Mouse (Mus musculus) heart, postnatal 0 days (tissue): ENCODE measurements at regions not wholly inside any gene's neighbourhood (a gene's known extent, or its start where the extent isn't known, plus 50 kb on each side); places are given as distances from the start of the nearest gene placed in this dataset.

Experiments used
- CTCF ChIP-seq: IDR thresholded peaks from 2 replicates; pipeline ENCODE4 v1.5.1; 2016; ENCODE audit warnings: antibody characterized with exemption, control low read depth, low read depth
- EP300 ChIP-seq: IDR thresholded peaks from 2 replicates; pipeline ENCODE4 v1.6.1; 2016; ENCODE audit warnings: antibody characterized with exemption, low read depth

GRCm38 (mm10) chr17:68934066-68934465 is 107.6 kb downstream of the Tmem200c start:
- TF ChIP-seq CTCF (no peak), EP300 (no peak)
